Mouse (Mus musculus) liver, embryonic 11.5 days (tissue): Measurements from ENCODE around the gene Entpd2. TPM values are rescaled to one million over a fixed set of nuclear protein-coding genes. Genes with fewer than 3 reads are reported as not detected.

ENCODE experiments used
- ATAC-seq: fragments of 200-750 bp; cut with Nextera tagmentation; replicated peaks from 2 replicates; pipeline ENCODE4 v1.8.0; 2017; ENCODE audit warnings: moderate number of reproducible peaks, mild to moderate bottlenecking, moderate TSS enrichment, moderate library complexity; ENCODE audit not compliant: low FRiP score
- DNase-seq: peaks from one replicate; pipeline ENCODE4 v3.0.0-alpha.2; 2017; ENCODE audit warnings: low spot score
- H3K27ac ChIP-seq: fragments of 300-500 bp; sonication (generic); 2 replicates; pipeline ENCODE4 v1.5.1; 2014; ENCODE audit warnings: mild to moderate bottlenecking, low read depth, low read length, control low read depth
- H3K27me3 ChIP-seq: fragments of 300-500 bp; sonication (generic); replicated peaks from 2 replicates; pipeline ENCODE4 v1.6.1; 2014; ENCODE audit warnings: low read length, mixed read lengths; ENCODE audit not compliant: control insufficient read depth, insufficient read depth
- H3K36me3 ChIP-seq: fragments of 300-500 bp; sonication (generic); 2 replicates; pipeline ENCODE4 v1.6.1; 2014; ENCODE audit warnings: mild to moderate bottlenecking, low read length, moderate library complexity, mixed read lengths; ENCODE audit not compliant: control insufficient read depth, insufficient read depth
- H3K4me1 ChIP-seq: fragments of 300-500 bp; sonication (generic); replicated peaks from 2 replicates; pipeline ENCODE4 v1.6.1; 2014; ENCODE audit warnings: low read length, mixed read lengths; ENCODE audit not compliant: control insufficient read depth, insufficient read depth
- H3K4me2 ChIP-seq: fragments of 300-500 bp; sonication (generic); 2 replicates; pipeline ENCODE4 v1.6.1; 2014; ENCODE audit warnings: mild to moderate bottlenecking, control low read depth, moderate library complexity
- H3K4me3 ChIP-seq: fragments of 300-500 bp; sonication (generic); 2 replicates; pipeline ENCODE4 v1.5.1; 2014; ENCODE audit warnings: low read depth, low read length, control low read depth
- H3K9ac ChIP-seq: fragments of 300-500 bp; sonication (generic); 2 replicates; pipeline ENCODE4 v1.6.1; 2014; ENCODE audit warnings: low read depth, low read length, control low read depth
- H3K9me3 ChIP-seq: fragments of 300-500 bp; sonication (generic); 2 replicates; pipeline ENCODE4 v1.6.1; 2016; ENCODE audit warnings: low read length, inconsistent platforms, mixed read lengths; ENCODE audit not compliant: control insufficient read depth
- WGBS: fragments of 180-500 bp; shearing (Covaris S2); extraction: QIAGEN DNeasy Blood & Tissue Kit; methylation state at CpG from one replicate; pipeline ENCODE4 v1.1.7; 2014; 5-methylcytosine and 5-hydroxymethylcytosine counted together
- polyA plus RNA-seq: library from polyadenylated mRNA; unstranded; fragments of >200 nt; fragmentation: Nextera tagmentation; extraction: Ambion mirVana; gene quantifications from 2 replicates; pipeline ENCODE4 v1.2.1, GENCODE M21; 2014

Entpd2 gene
- polyA plus RNA-seq, 1 experiment from 2014 or later, result 0.25 TPM

DNA sequence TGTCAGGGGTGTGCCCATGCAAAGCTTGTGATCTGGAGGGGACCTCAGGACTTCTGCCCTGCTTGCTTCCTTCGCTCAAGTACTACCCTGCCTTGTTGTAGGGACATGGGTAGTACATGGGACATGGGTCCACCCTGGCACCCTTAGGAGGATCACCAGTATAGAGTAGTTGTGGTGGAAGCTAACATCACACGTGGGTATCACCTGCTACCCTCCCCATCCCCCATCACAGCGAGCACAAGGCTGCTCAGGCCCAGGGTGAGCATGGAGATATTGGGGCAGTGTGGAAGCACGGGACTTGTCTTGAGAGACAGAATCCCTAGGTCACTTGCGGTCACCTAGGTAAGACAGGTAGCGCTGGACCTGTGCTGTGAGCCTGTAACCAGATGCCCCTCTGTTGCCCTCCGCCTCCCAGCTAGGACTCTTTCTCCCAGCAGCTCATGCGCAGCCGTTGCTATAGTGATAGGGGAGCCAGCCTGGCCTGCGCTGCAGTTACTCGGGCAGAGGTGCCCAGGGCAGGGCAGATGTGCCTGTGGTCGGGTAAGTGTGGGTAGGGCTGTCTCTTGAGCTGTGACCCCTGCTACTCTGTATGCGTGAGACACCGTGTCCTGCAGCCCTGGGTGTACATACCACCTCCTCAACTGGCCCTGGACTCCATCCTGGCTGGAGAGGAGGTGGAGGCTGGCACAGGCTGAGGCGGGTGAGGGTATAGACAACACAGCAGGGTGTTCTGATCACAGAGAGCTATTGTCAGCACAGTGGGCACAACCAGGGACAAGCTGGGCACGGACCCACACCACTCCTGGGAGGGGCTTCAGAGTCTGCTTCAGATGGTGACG, 34.9 kb downstream of the Entpd2 start:
- no peak overlapping the region for H3K4me3 ChIP-seq
- H3K9me3 ChIP-seq, result no peaks in the 10 kb centered on the region
- 77% methylated on average over 17 of the region's 17 CpGs for WGBS
- H3K27me3 ChIP-seq, result peaks cover 27% of the 10 kb centered on the region
- no peak overlapping the region for H3K27ac ChIP-seq
- H3K4me2 ChIP-seq, result no peak overlapping the region
- peaks cover 6% of the 10 kb centered on the region for H3K4me1 ChIP-seq
- no peaks in the 10 kb centered on the region for H3K36me3 ChIP-seq
- ATAC-seq (no peak), DNase-seq (no peak)
- H3K9ac ChIP-seq, result no peak overlapping the region

- H3K36me3 ChIP-seq, result no peaks in the 10 kb centered on the region
- no peak overlapping the region for H3K9ac ChIP-seq
- ATAC-seq, result no peak
- H3K27ac ChIP-seq, result no peak overlapping the region; the same call in 1 of the 2 replicates
- DNase-seq, result no peak
- peaks cover 20% of the 10 kb centered on the region for H3K27me3 ChIP-seq
- no peak overlapping the region for H3K4me3 ChIP-seq
- peaks cover 6% of the 10 kb centered on the region for H3K4me1 ChIP-seq
- H3K9me3 ChIP-seq, result no peaks in the 10 kb centered on the region
- 70% methylated on average over 6 of the region's 6 CpGs for WGBS
- H3K4me2 ChIP-seq, result no peak overlapping the region
Observed at GRCm38 (mm10) chr2:25431308-25431855, 35.7 kb downstream of the Entpd2 start.

DNA sequence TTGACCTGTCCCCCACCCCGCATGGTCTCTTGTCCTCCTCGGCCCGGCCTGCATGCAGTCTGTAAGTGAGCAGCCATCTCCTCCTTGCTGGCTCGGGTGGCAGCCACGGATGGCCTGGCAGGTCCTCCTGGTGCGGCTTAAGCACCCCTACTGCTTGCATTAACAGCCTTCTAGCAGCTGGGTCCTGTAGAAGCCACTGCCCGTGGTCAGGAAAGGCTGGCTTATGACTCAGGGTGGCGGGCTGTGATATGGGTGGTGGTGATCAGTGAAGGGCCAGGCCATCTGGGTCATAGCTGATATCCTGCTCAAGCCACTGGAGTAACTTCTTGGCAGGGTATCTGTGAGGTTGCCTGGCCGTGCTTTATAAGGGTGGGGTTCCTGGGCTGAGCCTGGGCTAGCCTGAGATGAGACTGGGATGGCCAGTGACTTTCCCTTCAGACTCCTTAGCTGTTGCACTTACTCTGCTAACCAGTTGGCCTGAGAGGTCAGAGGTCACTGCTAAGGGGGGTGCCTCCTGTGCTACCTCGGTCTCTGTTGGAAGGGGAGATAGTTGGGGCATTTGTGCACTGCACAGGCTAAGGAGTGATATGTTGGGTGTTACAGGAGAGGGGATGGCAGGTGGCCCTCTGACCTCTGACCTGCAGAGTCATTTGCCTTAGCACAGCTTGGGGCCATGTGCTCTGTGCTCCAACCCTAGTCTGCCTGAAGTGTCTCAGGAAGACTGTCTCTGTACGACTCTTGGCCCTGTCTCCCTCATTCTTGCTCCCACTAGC, 36.8 kb downstream of the Entpd2 start:
- Histone ChIP-seq H3K36me3 (no peaks in the 10 kb centered on the region), H3K9ac (no peak overlapping the region), H3K27me3 (peaks cover 18% of the 10 kb centered on the region), H3K4me2 (no peak overlapping the region), H3K4me3 (no peak overlapping the region), H3K4me1 (peaks cover 6% of the 10 kb centered on the region), H3K27ac (no peak overlapping the region), H3K9me3 (no peaks in the 10 kb centered on the region)
- no peak for DNase-seq
- WGBS, result 56% methylated on average over 11 of the region's 11 CpGs
- ATAC-seq, result no peak

DNA sequence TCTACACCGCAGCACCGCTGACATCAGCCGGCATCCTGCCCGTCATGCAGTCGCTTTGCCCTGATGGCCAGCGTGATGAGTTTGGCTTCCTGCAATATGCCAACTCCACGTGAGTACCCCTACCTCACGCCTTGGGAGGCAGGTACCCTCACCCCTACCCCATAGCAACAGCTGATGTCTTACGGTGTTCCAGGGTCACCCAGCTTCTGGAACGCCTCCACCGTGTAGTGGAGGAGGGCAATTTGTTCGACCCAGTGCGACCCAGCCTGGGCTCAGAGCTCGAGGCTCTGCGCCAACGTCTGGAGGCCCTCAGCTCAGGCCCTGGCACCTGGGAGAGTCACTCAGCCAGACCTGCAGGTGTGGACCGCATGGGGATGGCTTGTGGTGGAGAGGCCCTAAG, 37.4 kb downstream of the Entpd2 start:
- no peak for ATAC-seq
- 85% methylated on average over 17 of the region's 17 CpGs for WGBS

DNA sequence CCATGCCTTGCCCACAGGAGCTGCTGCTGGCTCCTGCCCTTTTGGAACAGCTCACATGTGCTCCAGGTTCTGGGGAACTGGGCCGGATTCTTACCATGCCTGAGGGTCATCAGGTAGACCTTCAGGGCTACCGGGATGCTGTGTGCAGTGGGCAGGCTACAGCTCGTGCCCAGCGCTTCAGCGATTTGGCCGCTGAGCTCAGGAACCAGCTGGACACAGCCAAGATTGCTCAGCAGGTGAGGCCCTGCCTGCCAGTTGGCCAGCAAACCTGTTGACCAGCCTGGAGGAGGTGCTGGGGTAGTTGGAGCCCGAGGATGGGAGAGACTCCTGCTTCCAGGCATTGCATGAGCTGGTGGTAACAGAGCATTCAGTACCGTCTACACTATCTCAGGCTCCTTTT, 38.6 kb downstream of the Entpd2 start:
- H3K4me1 ChIP-seq, result peaks cover 2% of the 10 kb centered on the region; the same call in 1 of the 2 replicates
- no peak overlapping the region for H3K27ac ChIP-seq
- H3K4me3 ChIP-seq, result no peak overlapping the region
- no peak overlapping the region for H3K9ac ChIP-seq
- ATAC-seq, result no peak
- H3K36me3 ChIP-seq, result no peaks in the 10 kb centered on the region
- WGBS, result 85% methylated on average over 8 of the region's 8 CpGs
- DNase-seq, result no peak
- H3K9me3 ChIP-seq, result no peaks in the 10 kb centered on the region
- peaks cover 12% of the 10 kb centered on the region for H3K27me3 ChIP-seq
- no peak overlapping the region for H3K4me2 ChIP-seq

More for the DNA sequence above, 37.4 kb downstream of the Entpd2 start:
- no peak overlapping the region for H3K27ac ChIP-seq
- H3K4me3 ChIP-seq, result no peak overlapping the region
- H3K4me1 ChIP-seq, result peaks cover 6% of the 10 kb centered on the region
- H3K9me3 ChIP-seq, result no peaks in the 10 kb centered on the region
- no peak overlapping the region for H3K9ac ChIP-seq
- H3K27me3 ChIP-seq, result peaks cover 18% of the 10 kb centered on the region
- H3K4me2 ChIP-seq, result no peak overlapping the region
- H3K36me3 ChIP-seq, result no peaks in the 10 kb centered on the region
- DNase-seq, result no peak

DNA sequence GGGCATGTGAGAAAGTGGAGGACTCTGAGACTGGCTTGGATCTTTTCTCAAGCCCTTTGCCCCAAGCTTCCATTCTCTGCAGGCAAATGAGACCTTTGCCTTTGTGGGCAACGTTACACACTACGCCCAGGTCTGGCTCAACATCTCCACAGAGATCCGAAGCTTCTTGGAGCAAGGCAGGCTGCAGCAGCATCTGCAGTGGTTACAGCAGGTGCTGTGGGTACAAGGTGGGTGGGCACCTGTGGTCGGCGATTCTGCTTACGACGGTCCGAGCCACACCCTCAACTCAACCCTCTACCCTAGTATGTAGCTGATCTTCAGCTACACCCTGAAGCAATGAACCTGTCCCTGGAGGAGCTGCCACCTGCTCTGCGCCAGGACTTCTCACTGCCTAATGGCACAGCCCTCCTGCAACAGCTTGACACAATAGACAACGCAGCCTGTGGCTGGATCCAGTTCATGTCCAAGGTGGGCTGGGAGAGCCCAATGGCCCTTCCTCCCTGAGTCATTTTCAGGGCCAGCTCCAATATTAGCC, 40.7 kb downstream of the Entpd2 start:
- no peaks in the 10 kb centered on the region for H3K9me3 ChIP-seq
- DNase-seq (no peak), ATAC-seq (no peak)
- no peak overlapping the region for H3K4me3 ChIP-seq
- no peaks in the 10 kb centered on the region for H3K27me3 ChIP-seq
- H3K27ac ChIP-seq, result no peak overlapping the region
- no peak overlapping the region for H3K9ac ChIP-seq
- H3K36me3 ChIP-seq, result no peaks in the 10 kb centered on the region
- WGBS, result 85% methylated on average over 10 of the region's 10 CpGs
- H3K4me1 ChIP-seq, result no peaks in the 10 kb centered on the region
- H3K4me2 ChIP-seq, result no peak overlapping the region

- ATAC-seq, result no peak
- H3K4me3 ChIP-seq, result no peak overlapping the region
- 81% methylated on average over 20 of the region's 20 CpGs for WGBS
Observed at GRCm38 (mm10) chr2:25441067-25441466, 45.4 kb downstream of the Entpd2 start.

GRCm38 (mm10) chr2:25442682-25443081, 47.0 kb downstream of the Entpd2 start:
- no peak overlapping the region for H3K4me3 ChIP-seq
- no peak overlapping the region for H3K9ac ChIP-seq
- ATAC-seq (no peak), DNase-seq (no peak)
- 82% methylated on average over 14 of the region's 14 CpGs for WGBS
- no peaks in the 10 kb centered on the region for H3K36me3 ChIP-seq
- H3K27ac ChIP-seq, result no peak overlapping the region
- no peaks in the 10 kb centered on the region for H3K27me3 ChIP-seq
- H3K9me3 ChIP-seq, result no peaks in the 10 kb centered on the region
- H3K4me1 ChIP-seq, result no peaks in the 10 kb centered on the region
- no peak overlapping the region for H3K4me2 ChIP-seq

More at GRCm38 (mm10) chr2:25441067-25441466, 45.4 kb downstream of the Entpd2 start:
- Histone ChIP-seq H3K27me3 (no peaks in the 10 kb centered on the region), H3K36me3 (no peaks in the 10 kb centered on the region), H3K27ac (no peak overlapping the region), H3K4me2 (no peak overlapping the region), H3K4me1 (no peaks in the 10 kb centered on the region), H3K9ac (no peak overlapping the region), H3K9me3 (no peaks in the 10 kb centered on the region)
- DNase-seq, result no peak
